Mouse (Mus musculus) forebrain, postnatal 0 days (tissue): ENCODE measurements at regions not wholly inside any gene's neighbourhood (a gene's known extent, or its start where the extent isn't known, plus 50 kb on each side); places are given as distances from the start of the nearest gene placed in this dataset.

ENCODE experiments used
- ATAC-seq: fragments of 200-750 bp; cut with Nextera tagmentation; 2 replicates; pipeline ENCODE4 v1.8.0; 2017; ENCODE audit warnings: mild to moderate bottlenecking, moderate library complexity
- DNase-seq: peaks from one replicate; pipeline ENCODE4 v3.0.0-alpha.2; 2015
- H3K27ac ChIP-seq: fragments of 300-500 bp; sonication (generic); 2 replicates; pipeline ENCODE4 v1.5.1; 2014; ENCODE audit warnings: low read depth, mild to moderate bottlenecking, antibody characterized with exemption, low read length, moderate library complexity, mixed read lengths
- H3K27me3 ChIP-seq: fragments of 300-500 bp; sonication (generic); 2 replicates; pipeline ENCODE4 v1.6.1; 2014; ENCODE audit warnings: mild to moderate bottlenecking, low read length, mixed read lengths; ENCODE audit not compliant: insufficient read depth
- H3K36me3 ChIP-seq: fragments of 300-500 bp; sonication (generic); 2 replicates; pipeline ENCODE4 v1.6.1; 2014; ENCODE audit warnings: mild to moderate bottlenecking, moderate library complexity; ENCODE audit not compliant: insufficient read depth
- H3K4me1 ChIP-seq: fragments of 300-500 bp; sonication (generic); 2 replicates; pipeline ENCODE4 v1.6.1; 2014; ENCODE audit warnings: antibody characterized with exemption; ENCODE audit not compliant: insufficient read depth
- H3K4me2 ChIP-seq: fragments of 300-500 bp; sonication (generic); 2 replicates; pipeline ENCODE4 v1.6.1; 2014; ENCODE audit warnings: low read depth, mild to moderate bottlenecking, moderate library complexity
- H3K4me3 ChIP-seq: fragments of 300-500 bp; sonication (generic); 2 replicates; pipeline ENCODE4 v1.5.1; 2014; ENCODE audit warnings: low read depth, low read length, mixed read lengths
- H3K9ac ChIP-seq: fragments of 300-500 bp; sonication (generic); 2 replicates; pipeline ENCODE4 v1.6.1; 2014; ENCODE audit warnings: mild to moderate bottlenecking
- H3K9me3 ChIP-seq: fragments of 300-500 bp; sonication (generic); 2 replicates; pipeline ENCODE4 v1.6.1; 2016; ENCODE audit warnings: low read length
- CTCF ChIP-seq: sonication (generic); IDR thresholded peaks from 2 replicates; pipeline ENCODE4 v1.5.1; 2016; ENCODE audit warnings: antibody characterized with exemption, control low read depth, low read depth
- WGBS: fragments of 180-500 bp; shearing (Covaris S2); extraction: QIAGEN DNeasy Blood & Tissue Kit; methylation state at CpG from one replicate; pipeline ENCODE4 v1.1.7; 2014; 5-methylcytosine and 5-hydroxymethylcytosine counted together
- microRNA-seq, 2 experiments: library from miRNA; unstranded; fragments of <30 nt; microRNA quantifications; one replicate each; pipeline ENCODE4; 2016

DNA sequence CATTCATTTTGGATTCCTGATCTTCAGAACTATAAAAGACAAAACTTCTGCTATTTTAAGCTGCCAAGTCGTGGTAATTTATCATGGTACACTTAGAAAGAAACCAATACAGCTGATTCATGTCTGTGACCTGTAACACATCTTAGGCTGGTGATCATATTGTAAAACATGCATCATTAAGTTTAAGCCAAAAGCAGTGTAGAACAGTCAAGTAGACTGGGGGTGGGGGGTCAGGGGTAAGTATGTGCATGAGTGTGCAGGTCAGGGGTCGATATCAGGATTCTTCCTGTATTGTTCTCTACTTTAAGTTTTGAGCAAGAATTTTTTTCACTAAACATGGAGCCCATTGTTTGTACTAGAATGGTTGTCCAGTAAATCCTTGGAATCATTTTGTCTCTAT lies 160.7 kb downstream of the Calcrl start:
- no peak for DNase-seq
- Histone ChIP-seq H3K9me3 (no peaks in the 10 kb centered on the region), H3K27me3 (no peaks in the 10 kb centered on the region), H3K4me1 (no peaks in the 10 kb centered on the region), H3K4me3 (no peak overlapping the region), H3K36me3 (no peaks in the 10 kb centered on the region), H3K27ac (no peak overlapping the region), H3K4me2 (no peak overlapping the region), H3K9ac (no peak overlapping the region)
- WGBS: 72% methylated on average over 2 of the region's 2 CpGs
- no peak for ATAC-seq
- no peak for TF ChIP-seq CTCF

DNA sequence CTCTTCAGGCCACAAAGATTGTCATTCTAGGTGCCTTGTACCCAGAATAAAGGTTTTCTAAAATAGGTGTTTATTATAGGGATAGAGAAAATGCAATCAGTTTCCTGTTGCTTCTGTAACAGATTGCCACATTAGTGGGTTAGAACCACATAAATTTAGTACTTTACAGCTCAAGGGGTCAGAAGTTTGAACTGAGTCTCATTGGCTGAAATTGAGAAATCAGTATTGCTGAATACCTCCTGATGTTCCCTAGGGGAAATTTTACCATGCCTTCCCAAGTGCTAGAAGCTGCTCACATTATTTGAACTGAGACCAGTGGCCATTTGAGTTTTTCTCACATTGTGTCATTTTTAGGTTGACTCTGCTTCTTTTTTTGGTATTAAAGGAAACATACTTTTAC lies 160.2 kb downstream of the Calcrl start:
- Histone ChIP-seq H3K27ac (no peak overlapping the region), H3K27me3 (no peaks in the 10 kb centered on the region), H3K9ac (no peak overlapping the region), H3K4me1 (no peaks in the 10 kb centered on the region), H3K36me3 (no peaks in the 10 kb centered on the region), H3K4me2 (no peak overlapping the region), H3K9me3 (no peaks in the 10 kb centered on the region), H3K4me3 (no peak overlapping the region)
- ATAC-seq (no peak), DNase-seq (no peak)
- no peak for TF ChIP-seq CTCF

DNA sequence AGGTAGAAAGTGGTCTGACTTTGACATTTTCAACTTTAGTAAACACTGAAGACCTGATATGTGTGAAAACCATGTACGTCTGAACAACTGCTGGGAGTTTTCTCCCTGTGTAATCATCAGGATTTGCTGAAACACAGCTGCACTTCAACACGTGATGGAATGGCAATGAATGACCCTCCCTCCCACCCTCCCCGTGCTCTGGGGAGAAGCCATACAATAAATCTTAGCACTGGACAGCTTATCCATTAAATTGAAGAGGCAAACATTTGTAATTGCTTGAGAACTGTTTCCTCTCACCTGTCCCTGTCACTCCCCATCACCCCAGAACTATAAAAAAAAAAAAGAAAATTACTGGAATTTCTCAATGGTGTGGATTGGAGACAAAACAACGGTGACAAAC lies 159.1 kb downstream of the Calcrl start:
- H3K4me2 ChIP-seq: no peak overlapping the region
- no peaks in the 10 kb centered on the region for H3K36me3 ChIP-seq
- no peak overlapping the region for H3K9ac ChIP-seq
- no peaks in the 10 kb centered on the region for H3K4me1 ChIP-seq
- no peaks in the 10 kb centered on the region for H3K27me3 ChIP-seq
- H3K27ac ChIP-seq: no peak overlapping the region
- TF ChIP-seq CTCF: no peak
- WGBS: 47% methylated on average over 4 of the region's 4 CpGs
- DNase-seq: no peak
- ATAC-seq: no peak
- H3K4me3 ChIP-seq: no peak overlapping the region
- H3K9me3 ChIP-seq: no peaks in the 10 kb centered on the region

DNA sequence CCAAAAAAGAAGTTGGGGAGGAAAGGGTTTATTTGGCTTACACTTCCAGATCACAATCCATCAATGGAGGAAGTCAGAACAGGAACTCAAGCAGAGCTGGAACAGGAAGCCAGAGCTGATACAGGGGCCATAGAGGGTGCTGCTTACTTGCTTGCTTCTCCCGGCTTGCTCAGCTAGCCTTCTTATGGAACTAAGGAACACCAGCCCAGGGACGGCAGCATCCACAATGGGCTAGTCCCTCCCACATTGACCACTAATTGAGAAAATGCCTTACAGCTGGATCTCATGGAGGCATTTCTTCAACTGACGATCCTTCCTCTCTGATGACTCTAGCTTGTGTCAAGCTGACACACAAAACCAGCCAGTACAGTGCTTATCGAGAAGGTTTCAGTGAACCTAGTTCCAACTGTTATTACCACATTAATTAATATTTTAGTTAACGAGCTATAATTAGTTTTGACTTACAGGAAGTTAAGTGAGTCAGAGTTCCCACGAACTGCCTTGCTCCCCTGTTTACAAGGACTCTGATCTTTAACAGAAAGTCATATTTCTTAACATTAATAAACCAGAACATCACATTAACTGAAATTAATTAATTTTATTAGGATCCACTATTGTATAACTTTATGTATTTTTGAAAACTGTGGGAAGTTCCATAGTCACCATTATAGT lies 158.2 kb downstream of the Calcrl start:
- H3K4me2 ChIP-seq: no peak overlapping the region
- TF ChIP-seq CTCF: no peak
- WGBS: 39% methylated on average over 6 of the region's 6 CpGs
- no peaks in the 10 kb centered on the region for H3K9me3 ChIP-seq
- H3K27ac ChIP-seq: no peak overlapping the region
- no peaks in the 10 kb centered on the region for H3K27me3 ChIP-seq
- H3K4me3 ChIP-seq: no peak overlapping the region
- no peak for DNase-seq
- H3K9ac ChIP-seq: no peak overlapping the region
- no peak for ATAC-seq
- no peaks in the 10 kb centered on the region for H3K36me3 ChIP-seq
- no peaks in the 10 kb centered on the region for H3K4me1 ChIP-seq

DNA sequence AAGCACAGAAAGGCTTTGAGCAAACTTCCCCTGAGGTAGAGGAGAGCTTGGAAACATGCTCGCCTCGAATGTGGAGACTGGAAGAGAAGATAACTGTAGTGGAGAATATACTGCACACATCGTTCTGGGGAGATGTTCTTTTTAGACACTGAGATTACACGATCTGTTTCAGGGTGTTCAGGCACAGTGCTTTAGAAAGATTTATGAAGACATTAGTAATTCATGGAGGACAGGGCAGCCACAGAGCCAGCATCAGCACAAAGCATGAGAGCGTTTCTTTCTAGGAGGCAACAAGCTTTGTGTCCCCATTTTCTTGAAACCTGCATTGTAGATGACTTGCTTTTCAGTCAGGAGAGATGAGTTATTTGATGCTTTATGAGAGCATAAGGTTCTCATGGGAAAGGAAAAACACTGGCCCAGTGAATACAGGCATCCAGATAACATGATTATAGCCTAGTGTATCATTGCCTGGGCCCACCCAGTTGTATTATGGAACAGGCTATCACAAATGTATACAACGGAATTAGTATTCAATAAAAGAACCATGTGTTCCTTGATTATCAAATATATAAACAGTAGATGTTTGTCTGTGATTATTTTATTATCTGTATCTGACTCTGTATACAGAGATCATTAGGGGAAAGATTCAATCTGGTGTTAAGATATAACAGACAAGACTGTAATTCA lies 151.0 kb downstream of the Calcrl start:
- ATAC-seq: no peak
- no peak overlapping the region for H3K4me2 ChIP-seq
- WGBS: 90% methylated on average over 6 of the region's 6 CpGs
- no peaks in the 10 kb centered on the region for H3K4me1 ChIP-seq
- H3K27me3 ChIP-seq: no peaks in the 10 kb centered on the region
- H3K4me3 ChIP-seq: no peak overlapping the region
- H3K27ac ChIP-seq: no peak overlapping the region
- H3K9me3 ChIP-seq: no peaks in the 10 kb centered on the region
- no peak overlapping the region for H3K9ac ChIP-seq
- H3K36me3 ChIP-seq: no peaks in the 10 kb centered on the region
- no peak for DNase-seq
- TF ChIP-seq CTCF: no peak

DNA sequence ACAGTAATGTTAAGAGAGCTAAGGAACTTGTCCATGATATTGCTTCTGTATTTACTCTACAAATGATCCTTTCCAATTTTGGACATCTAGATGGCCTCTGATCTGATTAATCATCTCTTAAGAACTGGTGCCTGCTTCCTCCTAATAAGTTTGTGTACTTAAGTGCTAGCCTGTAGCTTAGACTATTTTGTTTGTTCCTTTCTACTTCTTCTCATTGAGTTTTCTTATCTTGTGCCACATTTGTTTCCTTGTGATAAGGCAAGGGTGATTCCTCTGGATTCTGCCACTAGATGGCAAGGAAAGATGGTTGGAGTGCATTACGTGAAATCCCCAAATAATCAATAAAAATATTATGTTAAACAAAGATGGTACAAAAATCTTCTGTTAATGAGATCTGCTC lies 148.0 kb downstream of the Calcrl start:
- Histone ChIP-seq H3K27me3 (no peaks in the 10 kb centered on the region), H3K9ac (no peak overlapping the region), H3K4me1 (no peaks in the 10 kb centered on the region), H3K4me3 (no peak overlapping the region), H3K36me3 (no peaks in the 10 kb centered on the region), H3K9me3 (no peaks in the 10 kb centered on the region), H3K4me2 (no peak overlapping the region), H3K27ac (no peak overlapping the region)
- TF ChIP-seq CTCF: no peak
- DNase-seq (no peak), ATAC-seq (no peak)
- WGBS: 91% methylated on average over 1 of the region's 1 CpGs

Small RNA genes lying in the stretch of these regions (microRNA-seq; reads per million reads assigned to microRNA genes)
- 0 reads per million in 2 experiments for gene Gm25972
